Mouse (Mus musculus) liver, embryonic 14.5 days (tissue): ENCODE measurements at regions not wholly inside any gene's neighbourhood (a gene's known extent, or its start where the extent isn't known, plus 50 kb on each side); places are given as distances from the start of the nearest gene placed in this dataset.

Experiments used
- CTCF ChIP-seq: IDR thresholded peaks from 2 replicates; pipeline ENCODE4 v1.5.1; 2016; ENCODE audit warnings: antibody characterized with exemption, low read depth, control low read depth
- EP300 ChIP-seq: IDR thresholded peaks from 2 replicates; pipeline ENCODE4 v1.6.1; 2016; ENCODE audit warnings: antibody characterized with exemption, low read depth

DNA sequence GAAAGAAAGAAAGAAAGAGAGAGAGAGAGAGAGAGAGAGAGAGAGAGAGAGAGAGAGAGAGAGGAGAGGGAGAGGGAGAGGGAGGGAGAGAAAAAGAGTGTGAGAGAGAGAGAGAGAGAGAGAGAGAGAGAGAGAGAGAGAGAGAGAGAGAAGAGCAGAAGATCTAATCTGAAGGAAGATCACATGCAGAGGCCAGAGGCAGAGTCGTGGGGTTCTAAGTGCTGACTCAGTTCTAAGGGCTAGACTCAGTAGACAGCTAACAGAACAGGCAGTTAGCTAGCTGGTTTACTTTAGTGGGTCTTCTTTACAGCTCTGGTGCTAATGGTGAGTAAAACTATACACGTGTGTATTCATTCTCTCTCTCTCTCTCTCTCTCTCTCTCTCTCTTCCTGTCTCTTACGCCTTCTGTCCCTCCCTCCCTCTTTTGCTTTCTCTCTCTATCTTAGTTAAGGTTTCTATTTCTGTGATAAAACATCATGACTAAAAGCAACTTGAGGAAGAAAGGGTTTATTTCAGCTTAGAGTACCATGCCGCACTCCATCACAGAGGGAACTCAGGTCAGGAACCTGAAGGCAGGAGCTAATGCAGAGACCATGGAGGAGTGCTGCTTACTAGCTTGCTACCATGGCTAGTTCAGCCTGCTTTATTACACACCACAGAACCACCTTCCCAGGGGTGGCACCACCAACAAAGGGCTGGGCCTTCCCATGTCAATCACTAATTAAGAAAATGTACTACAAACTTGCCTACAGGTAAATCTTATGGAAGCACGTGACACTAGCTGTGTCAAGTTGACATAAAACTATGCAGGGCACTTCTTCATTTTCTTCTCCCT, 142.8 kb upstream of the Jun start:
- TF ChIP-seq CTCF = no peak
- no peak for TF ChIP-seq EP300
